Mouse (Mus musculus) erythroblast, embryonic 14.5 days (primary cell): ENCODE data around the gene Als2.

Experiments used
- GATA1 ChIP-seq: IDR thresholded peaks from 2 replicates; pipeline ENCODE4 v1.6.1; 2012; ENCODE audit warnings: low read length, inconsistent platforms, mixed read lengths
- TAL1 ChIP-seq: IDR thresholded peaks from 3 replicates; pipeline ENCODE4 v1.6.1; 2012; ENCODE audit warnings: low read length, inconsistent platforms, mixed read lengths

DNA sequence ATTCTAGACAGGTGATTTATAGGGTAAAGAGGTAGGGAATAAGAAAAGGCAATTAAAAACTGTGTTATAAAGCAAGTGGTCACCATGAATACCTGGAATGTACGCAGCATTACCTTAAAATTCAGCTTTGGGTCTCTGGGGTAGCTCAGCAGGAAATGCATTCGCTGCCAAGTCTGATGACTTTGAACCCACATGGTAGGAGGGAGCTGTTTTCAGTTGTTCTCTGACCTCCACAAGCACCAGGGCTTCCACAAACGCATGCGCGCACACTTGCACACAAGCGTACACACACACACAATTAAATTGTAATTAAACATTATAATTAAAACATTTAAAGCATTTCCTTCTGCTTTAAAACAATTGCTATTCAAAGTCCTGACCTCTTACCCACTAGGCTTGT is 76.2 kb downstream of the Als2 start:
- no peak for TF ChIP-seq GATA1
- TF ChIP-seq TAL1, result no peak
